Mouse (Mus musculus) thymus, adult 2 months (tissue): ENCODE measurements around the gene Gm3336.

ENCODE experiments used
- CTCF ChIP-seq: fragments of 200-500 bp; IDR thresholded peaks from 2 replicates; pipeline ENCODE4 v1.5.1; 2012; ENCODE audit warnings: mild to moderate bottlenecking, control low read depth, low read length, moderate library complexity, borderline replicate concordance; ENCODE audit not compliant: control insufficient read depth, poor library complexity, insufficient read depth; ENCODE audit errors: extremely low read depth
- POLR2A ChIP-seq: fragments of 200-500 bp; IDR thresholded peaks from 2 replicates; pipeline ENCODE4 v1.6.1; 2012; ENCODE audit warnings: mild to moderate bottlenecking, low read length, control low read depth, moderate library complexity; ENCODE audit not compliant: control insufficient read depth, poor library complexity, insufficient read depth; ENCODE audit errors: extremely low read depth

DNA sequence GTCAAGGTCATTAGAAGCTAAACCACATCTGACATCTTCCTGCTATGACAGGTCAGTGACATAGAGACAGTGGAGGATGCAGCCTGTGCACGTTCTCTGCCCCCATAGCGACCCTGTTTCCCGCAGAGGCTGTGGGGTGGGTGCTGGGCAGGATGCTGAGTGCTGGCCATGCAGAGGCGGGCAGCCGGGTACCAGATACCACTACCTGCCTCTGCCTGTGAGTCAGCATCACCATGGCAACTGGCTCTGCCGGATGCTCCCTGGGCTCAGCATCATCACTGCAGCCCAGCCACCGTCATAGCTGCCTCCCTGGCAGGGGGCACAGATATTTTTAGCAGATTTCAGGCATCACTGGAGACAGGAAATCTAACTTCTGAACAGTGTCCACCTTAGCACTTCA, 34.1 kb upstream of the Gm3336 start:
- TF ChIP-seq CTCF = no peak
- no peak for TF ChIP-seq POLR2A
